ENCODE assay signal across 9 mouse cellular contexts in genomic region chr4:133774570-133775554, GRCm38 (mm10). TPM values are rescaled to one million over a fixed set of nuclear protein-coding genes. Genes with fewer than 3 reads are reported as not detected.
DNase-seq lines count a peak whose midpoint lies in the region; TF ChIP-seq lines count a peak whose summit lies in the region.
"Had no signal": no experiment of that assay in that cellular context is flagged by ENCODE, and none has a peak within 500 bp of the region (broad histone marks: within the 10 kb centered on the region; RNA-seq: fewer than 3 reads in every experiment).

No protein-coding gene starts in this region.

- 27% methylated on average over 21 of the region's 21 CpGs for WGBS in spleen, adult 2 months

- TF ChIP-seq POLR2A in spleen, adult 2 months (IDR thresholded peaks at IDR 0.05; ENCODE audit: low read depth, low read length), result no peak; the same call in 1 of the 2 replicates

- DNase-seq in thymus, adult 18-20 months, result peak; percentile 8 to 32
- no peak for DNase-seq in thymus, postnatal 4 days
- DNase-seq in gastrocnemius, postnatal 10 days, result peak; percentile 79
- peak; percentile 96 to 98 for DNase-seq in kidney, postnatal 25 days
- peak; percentile 93 for DNase-seq in lung, postnatal 25 days (ENCODE audit: low spot score)
- DNase-seq in spleen, adult 2 months (ENCODE audit: low read depth in 1 of 2, low spot score in 2 of 2), result peak in 1 of 2 experiments; percentile 63
- DNase-seq in embryo, embryonic 9.5 days (ENCODE audit: extremely low spot score), result no peak

- TF ChIP-seq CTCF in spleen, adult 2 months (IDR thresholded peaks at IDR 0.05; ENCODE audit: extremely low read depth, insufficient read depth, insufficient read length, insufficient replicate concordance), result peak; percentile 45; the same call in 1 of the 2 replicates

- H3K36me3 ChIP-seq in spleen, adult 2 months (ENCODE audit: control insufficient read depth, insufficient read depth, low read length), result no peaks in the 10 kb centered on the region
- H3K36me3 ChIP-seq: embryonic facial prominence, embryonic 13.5 days had no signal

- no peak overlapping the region for H3K4me3 ChIP-seq in brown adipose tissue, adult 24 weeks (ENCODE audit: insufficient read depth, low read depth, low read length)
- H3K4me3 ChIP-seq in spleen, adult 2 months (ENCODE audit: extremely low read depth, insufficient read depth, insufficient read length), result peak overlapping the region; percentile 39; the same call in 1 of the 2 replicates
- H3K4me3 ChIP-seq: embryonic facial prominence, embryonic 13.5 days had no signal

- no peaks in the 10 kb centered on the region for H3K4me1 ChIP-seq in brown adipose tissue, adult 24 weeks (ENCODE audit: control insufficient read depth, insufficient read depth, insufficient read length, low read length)
- H3K4me1 ChIP-seq in spleen, adult 2 months (ENCODE audit: control insufficient read depth, insufficient read depth, insufficient read length), result no peaks in the 10 kb centered on the region; the same call in 1 of the 2 replicates
- H3K4me1 ChIP-seq: embryonic facial prominence, embryonic 13.5 days had no signal

- H3K27me3 ChIP-seq in spleen, adult 2 months (ENCODE audit: control insufficient read depth, insufficient read depth, low read length), result no peaks in the 10 kb centered on the region
- H3K27me3 ChIP-seq: embryonic facial prominence, embryonic 13.5 days had no signal

- H3K27ac ChIP-seq in brown adipose tissue, adult 24 weeks (replicated peaks; ENCODE audit: low read depth, low read length), result peak overlapping the region; percentile 32; the same call in 1 of the 2 replicates
- H3K27ac ChIP-seq in spleen, adult 2 months (ENCODE audit: insufficient read depth, low read length), result peak overlapping the region; percentile 52
- H3K27ac ChIP-seq: embryonic facial prominence, embryonic 13.5 days had no signal

RNA-seq across cellular contexts. Expression of gene Arid1a, which starts 18.3 kb away (rescaled TPM):
- 13.5 and 18.7 TPM in 2 replicates for polyA plus RNA-seq in brown adipose tissue, adult 24 weeks (2012; ENCODE audit: insufficient read depth, insufficient read length, missing spikeins)
- 10 to 100 TPM; 33.5 to 44.1 TPM for total RNA-seq in gastrocnemius, postnatal 10 days (2021)
- polyA plus RNA-seq in spleen, adult 2 months (2012; rRNA removed), result 142 and 150 TPM in 2 replicates

Comparison
In these comparisons a context has a peak if more than half of its experiments do, and no peak if none do; other contexts are left out.
1. DNase-seq: peak in thymus, adult 18-20 months (2 of 2), gastrocnemius, postnatal 10 days (single experiment), kidney, postnatal 25 days (2 of 2) and lung, postnatal 25 days (single experiment); none in thymus, postnatal 4 days (single experiment) and embryo, embryonic 9.5 days (single experiment).